Mouse (Mus musculus): ENCODE data around the gene Lactbl1.
A peak's percentile ranks its signal among the peaks of the same experiment; 100 is the strongest.

Lactbl1 gene

DNA sequence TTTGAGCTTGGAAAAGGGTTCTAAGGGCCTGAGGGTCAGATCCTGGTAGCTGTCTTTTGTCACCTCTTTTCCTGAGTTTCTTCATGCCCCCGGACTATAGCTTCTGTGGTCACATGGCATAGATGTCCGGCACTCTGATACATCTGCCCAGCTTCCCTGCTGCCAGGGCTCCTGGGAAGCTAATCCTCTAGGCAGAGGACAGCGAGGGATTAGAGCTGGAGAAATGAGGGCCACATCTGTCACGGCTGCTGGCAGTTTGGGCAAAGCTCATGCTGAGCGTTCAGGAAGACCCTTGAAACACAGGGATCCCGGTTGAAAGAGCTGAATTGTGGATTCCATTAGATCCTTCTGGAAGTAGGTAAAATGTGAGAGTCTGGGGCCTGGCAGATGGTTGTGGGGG lies at the start of gene Lactbl1:
Lactbl1 (plus strand) TSS at position 234 of the 400 bp plus-strand sequence.
- no peak for DNase-seq

DNA sequence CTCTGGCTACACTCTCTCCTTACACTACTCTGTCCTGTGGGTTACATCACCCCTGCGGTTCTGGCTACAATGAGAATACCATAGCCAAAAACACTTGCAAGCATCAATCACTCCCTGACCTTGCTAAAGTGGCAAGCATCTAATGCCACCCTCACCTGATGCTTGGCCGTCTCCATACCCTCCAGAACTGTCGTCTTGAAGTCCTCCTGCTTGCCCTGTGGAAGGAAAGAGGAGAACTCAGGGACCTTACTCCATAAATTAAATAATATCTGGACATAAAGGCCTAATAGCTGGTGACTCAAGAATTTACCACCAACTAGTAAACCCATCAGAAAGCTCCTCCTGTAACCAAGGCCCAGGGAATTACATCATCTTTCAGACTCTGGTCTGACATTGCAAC lies 40.5 kb upstream of the Lactbl1 start:
- no peak for DNase-seq

DNA sequence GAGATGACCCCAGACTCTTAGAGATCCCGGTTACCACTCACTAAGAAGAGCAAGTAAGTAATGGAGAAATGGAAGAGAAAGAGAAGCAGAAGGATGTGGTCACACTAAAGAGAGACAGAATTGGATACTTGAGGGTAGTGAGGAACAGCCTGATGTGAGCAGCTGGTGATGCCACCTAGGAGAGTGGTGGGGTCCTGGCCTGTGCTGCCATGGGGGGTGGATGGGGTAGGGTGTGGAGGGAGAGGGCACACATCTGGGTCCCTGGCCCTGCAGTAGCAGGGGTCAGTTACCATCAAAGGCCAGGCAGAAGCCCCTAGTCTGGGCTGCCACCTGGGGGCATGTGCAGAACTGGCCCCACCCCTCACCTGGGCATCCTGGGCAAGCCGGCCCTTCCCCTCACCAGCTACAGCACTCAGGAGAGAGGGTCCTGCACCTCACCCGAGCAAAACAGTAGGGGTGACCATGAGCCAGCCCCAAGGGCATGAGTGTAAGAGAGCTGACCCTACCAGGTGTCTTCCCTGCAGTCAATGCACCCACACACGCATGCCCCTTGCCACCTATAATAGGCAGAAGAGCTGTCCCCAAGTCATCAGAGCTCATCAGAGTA lies 35.1 kb upstream of the Lactbl1 start:
- no peak for DNase-seq

DNA sequence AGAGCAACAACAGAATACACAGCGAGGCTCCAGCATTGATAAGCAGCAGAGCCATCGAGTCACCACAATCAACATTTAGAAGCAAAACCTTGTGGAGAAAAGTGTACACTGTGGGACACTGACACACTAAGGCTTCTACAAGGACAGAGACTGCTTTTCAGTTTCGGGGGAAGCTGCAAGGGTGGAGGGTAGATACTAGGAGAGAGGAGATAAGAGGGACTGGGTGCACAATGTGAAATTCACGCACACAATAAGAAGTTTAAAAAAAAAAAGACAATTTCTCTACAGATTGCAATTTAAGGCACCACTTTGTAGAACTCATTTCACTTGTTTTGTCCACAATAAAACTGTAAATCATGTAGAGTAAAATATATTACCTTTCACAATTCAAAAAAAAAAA lies 34.4 kb upstream of the Lactbl1 start:
- DNase-seq, result no peak

DNA sequence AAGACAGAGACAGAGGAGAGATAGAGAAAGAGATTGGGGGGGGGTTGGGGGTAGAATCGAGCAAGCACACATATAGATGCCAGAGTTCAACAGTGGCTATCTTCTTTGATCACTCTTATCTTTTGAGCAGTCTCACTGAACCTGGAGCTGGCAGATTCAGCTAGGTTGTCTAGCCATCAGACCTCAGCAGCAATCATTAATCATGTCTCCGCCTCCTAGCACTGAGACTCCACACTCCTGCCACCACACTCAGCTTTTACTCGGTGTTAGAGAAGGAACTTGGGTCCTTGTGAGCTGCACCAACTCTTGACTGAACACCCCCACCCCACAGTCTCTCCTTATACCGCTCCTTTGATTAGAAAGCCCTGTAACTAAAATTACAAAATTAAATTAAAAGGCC lies 30.3 kb upstream of the Lactbl1 start:
- DNase-seq, result no peak

DNA sequence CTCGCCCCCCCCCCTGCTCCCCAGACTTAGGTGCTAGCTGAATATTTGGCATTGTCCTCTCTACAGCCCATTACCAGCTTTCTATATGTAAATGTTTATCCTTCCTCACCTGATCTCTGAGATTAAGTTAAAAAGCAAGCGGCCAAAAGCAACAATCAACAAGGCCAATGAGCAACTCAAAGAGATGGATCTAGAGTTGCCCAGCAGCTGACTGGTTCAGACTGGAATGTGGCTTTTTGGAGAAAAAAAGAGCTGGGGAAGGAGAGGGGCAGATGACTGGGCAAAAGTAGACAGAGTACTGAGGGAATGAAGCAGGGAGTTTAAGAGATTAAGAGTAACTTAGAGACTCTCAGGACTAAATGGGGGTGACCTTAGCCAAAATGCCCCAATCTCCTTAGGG lies 28.4 kb upstream of the Lactbl1 start:
- no peak for DNase-seq

DNA sequence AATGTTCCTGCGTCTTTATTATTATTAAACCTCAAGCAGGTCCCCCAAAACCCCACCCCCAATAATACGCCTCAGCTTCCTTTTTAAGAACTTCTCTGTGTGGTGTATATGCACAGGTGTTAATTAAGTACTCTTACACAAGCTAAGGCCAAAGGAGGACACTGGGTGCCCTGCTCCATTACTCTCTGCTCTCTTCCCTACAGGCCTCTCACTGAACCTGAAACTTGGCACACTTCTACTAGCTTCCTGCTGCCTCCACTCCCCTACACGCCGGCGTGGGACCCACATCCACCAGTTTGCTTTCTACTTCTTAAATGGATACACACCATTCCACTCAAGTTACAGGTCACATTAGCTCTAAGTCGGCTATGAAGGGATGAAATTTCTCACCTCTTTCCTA lies 27.2 kb upstream of the Lactbl1 start:
- no peak for DNase-seq

DNA sequence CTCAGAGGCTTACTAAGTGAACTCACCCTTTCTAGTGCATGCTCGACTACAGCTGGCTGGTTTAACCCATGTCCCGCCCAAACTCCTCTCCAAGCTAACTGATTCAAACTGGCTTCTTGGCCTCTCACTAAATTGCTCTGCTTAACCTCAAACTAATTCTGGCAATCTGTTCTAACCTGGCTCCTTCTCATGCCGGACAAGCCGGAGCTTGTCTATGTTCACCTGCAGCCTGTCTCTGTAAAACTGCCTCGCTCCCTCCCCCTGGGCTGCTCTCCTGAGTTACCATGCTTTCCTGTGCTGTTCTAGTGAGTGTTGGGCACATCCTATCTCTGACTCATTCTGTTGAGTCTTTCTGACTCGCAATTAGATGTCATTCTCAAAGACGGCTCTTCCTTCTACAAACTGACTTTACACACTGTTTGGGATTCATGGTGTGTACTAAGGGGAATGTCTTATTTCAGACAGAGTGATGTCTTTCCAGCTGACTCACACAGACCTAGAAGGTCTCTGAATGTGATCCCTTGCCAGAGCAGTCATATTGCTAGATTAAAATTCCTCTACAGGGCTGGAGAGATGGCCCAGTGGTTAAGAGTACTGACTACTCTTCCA lies 24.0 kb upstream of the Lactbl1 start:
- DNase-seq, result no peak

DNA sequence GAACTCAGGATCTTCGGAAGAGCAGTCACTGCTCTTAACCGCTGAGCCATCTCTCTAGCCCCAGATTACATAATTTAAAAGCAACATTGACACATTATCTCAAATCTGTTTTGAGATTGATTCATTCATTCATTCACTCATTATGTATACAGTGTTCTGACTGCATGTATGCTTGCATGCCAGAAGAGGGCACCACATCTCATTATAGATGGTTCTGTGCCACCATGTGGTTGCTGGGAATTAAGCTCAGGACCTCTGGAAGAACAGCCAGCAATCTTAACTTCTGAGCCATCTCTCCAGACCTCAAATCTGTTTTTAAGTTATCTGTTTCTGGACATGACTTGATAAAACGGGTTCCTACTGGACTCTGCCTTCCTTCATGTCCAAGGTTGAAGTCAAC lies 22.6 kb upstream of the Lactbl1 start:
- no peak for DNase-seq

DNA sequence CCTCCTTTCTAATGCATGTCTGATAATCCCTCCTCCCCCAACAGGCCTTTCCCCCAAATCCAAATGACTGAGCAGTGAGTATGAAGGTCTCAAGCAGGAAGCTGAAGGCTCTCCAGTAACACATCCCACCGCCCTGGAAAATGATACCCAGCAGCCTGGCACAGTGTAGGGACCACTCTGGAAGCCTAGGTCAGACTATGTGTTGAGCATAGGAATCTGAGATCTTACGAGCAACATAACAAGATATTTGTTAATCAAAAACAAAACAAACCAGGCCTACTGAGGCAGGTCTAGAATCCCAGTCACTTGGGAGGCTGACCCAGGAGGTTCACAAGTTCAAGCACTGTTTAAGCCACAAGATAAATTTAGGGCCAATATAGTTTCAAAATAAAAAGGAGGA lies 21.9 kb upstream of the Lactbl1 start:
- DNase-seq, result no peak

DNA sequence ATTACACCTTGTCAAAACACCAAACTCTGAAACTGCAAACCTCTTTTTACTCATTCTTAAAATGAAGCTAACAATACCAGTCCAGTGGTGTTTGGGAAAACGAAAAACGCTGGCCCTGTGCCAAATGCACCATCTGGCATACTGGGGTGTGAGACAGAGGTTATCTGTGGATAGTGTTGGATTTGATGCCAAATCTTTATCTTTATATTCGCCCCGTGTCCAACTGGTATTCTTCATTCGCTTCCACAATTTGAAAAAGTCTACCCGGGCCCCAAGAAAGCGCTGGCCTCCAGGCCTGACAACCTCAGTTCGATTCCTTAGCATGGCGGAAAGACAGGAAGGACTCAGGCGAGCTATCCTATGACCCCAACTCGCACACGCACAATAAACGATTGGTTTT lies 20.9 kb upstream of the Lactbl1 start:
- DNase-seq, result peak; percentile 60 to 68

DNA sequence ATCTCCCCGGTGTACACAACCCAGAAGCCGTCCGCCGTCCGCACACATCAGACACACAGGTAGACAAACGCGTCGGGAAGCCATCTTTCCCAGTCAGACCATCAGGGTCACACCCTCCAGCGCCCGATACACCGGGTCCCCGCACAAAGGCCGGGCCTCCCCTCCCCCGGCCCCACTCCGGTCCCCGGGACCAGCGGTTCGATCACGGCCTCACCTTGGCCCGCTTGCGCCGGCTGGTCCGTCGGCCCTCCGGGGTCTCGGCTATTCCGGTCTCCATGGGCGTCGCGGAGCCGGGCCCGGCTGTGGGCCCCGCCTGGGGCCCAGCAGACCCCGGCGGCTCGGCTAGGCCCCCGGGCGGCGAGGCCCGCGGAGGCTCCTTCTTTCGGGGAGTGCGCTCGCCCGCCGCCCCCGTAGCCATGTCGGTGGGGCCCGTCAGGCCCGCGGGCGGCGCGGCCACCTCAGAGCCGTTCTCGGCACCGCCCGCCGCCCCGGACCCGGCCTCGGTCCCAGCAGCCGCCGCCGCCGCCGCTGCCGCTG lies 20.3 kb upstream of the Lactbl1 start:
- peak; percentile 39 to 45 for DNase-seq

DNA sequence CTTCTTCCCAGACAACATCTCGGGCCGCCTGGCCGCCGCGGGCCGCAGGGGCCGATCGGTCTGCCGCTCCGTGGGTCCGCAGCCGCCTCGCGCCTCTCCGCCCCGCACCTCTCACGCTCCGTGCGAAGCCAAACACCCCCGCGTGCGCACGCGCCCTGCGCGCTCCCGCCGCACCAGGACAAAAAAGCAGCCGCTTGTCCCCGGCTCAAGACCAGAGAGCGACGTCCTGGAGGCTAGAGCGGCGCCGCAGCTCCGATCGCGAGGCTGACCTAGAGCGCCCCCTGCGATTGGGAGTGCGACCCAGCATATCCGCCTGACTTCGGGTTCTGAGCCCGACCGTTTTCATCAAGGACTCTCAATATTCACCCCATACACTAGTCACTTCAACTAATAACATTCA lies 19.9 kb upstream of the Lactbl1 start, which contains the start of gene Kdm1a:
Kdm1a (minus strand) TSS at position 156 of the 400 bp plus-strand sequence.
- DNase-seq, result peak; percentile 97

DNA sequence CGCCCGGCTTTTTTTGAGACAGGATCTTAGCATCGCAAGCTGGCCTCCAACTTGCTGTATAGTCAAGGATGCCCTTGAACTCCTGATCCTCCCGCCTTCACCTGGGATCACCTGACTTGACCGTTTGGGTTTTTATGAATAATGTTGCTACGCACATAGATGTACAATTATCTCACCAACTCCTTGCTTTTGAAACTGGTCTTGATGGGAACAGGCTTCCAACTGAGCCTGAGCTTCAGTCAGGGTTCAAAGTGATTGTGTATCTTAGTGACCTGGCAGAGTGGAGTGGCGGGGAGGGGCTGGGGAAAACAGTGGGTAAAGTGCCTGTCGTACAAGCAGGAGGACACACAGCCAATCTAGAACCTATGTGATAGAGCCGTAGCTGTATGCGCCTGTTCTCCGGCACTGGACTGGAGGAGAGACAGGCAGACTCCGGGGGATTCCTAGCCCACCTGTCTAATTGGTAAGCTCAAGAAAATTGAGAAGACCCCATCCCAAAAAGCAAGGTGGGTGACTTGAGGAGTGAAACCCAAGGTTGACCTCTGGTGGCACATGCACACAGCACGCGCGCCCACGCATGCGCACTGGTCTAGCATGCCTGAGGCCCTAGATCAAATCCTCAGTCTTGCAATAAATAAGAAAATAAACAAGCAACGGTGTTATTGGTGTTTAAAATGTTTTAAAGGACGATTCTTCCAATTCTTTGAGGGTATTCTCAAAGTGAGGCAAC lies 16.5 kb upstream of the Lactbl1 start:
- no peak for DNase-seq

DNA sequence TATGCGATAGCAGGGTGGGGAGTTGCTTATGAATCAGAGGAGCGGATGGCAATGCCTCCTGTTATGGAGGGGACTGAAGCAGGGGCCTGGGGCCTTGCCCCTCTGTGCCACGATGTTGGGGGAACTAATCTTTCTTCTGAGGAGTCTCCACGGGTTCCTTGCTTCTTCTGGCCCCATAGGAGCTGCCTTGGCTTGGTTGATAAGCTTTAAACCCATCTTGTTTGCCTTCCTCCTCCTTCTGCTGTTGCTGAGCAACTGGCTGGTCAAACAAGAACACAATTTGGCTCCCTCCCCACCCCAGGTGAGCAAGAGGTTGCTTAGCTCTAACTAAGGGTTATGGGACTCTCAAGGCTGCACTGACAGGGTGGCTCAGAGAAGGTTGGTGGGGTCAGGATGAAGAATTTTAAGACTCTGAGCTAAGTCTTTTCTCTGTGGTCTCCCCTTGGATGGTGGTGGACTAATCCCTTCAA lies 12.0 kb upstream of the Lactbl1 start, which contains the start of gene Tex46:
Tex46 (plus strand) TSS at position 51 of the 470 bp plus-strand sequence.
- no peak for DNase-seq

DNA sequence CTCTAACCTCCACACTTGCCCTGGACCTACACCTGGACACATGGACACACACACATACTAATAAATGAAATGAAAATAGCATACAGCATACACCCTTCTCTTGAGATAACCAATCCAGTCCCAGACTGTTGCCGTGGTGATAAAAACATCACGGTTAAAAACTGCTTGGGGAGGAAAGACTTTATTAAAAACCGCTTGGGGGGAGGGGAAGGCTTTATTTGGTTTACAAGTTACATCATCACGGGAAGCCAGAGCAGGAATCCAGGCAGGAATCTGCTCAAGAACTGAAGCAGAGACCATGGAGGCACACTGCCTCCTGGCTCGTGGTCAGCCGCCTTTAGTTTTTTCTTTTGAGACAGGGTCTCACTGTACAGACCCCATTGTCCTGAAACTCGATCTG lies 8.8 kb upstream of the Lactbl1 start:
- no peak for DNase-seq

DNA sequence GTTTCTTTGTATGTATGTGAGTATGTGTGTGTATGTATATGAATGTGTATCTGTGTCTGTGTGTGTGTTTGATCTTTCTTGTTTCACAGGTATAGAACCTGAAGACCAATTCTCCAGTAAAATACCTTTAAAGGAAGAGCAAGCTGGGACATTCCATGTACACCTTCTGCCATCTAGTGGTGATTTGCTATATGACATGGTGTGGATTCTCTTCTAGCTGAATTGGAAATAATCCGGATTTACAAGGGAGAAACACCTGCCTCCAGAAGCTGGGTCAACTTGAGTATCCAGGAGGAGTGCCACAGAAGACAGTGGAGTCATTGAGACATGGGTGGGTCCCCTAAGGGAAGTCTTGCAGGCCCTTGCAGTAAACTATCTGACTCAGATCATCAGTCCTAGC lies 1.1 kb upstream of the Lactbl1 start:
- peak in 1 of 2 experiments; percentile 67 for DNase-seq

DNA sequence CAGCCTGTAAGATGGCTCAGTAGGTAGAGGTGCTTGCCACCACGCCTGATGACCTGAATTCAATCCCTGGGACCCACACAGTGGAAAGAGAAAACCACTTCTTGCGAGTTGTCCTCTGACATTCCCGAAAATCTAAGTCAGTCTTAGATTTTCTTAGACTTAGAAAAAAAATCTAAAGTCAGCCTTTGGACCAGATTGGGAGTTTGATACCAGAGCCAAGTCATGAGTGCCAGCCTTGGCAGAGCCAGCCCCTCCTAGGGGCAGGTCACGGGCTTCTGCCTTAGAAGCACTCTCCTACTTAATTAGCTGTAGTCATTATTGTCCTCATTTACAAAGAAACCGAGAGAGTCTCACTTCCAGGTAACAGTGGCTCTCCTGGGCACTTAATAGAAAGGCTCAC lies 465 bp upstream of the Lactbl1 start:
- DNase-seq, result no peak

DNA sequence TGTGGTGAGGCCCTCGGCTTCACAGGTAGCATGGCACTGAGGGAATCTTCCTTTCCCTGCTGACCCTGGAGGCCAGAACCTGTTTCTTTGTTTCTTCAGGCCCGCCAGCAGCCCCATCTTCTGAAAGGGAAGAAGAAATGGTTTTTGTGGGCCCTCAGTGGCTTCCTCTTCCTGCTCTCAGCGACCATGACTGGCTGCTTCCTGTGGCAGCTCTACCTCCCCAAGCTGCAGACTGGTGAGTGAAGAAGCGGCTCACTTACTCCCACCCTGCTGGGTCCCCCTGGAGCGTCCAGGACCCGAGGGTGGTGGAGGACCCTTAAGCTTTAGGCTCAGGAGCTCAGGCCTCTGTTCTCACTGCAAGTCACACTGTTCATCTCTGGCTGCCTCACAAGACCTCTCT lies 4.2 kb downstream of the Lactbl1 start:
- no peak for DNase-seq

DNA sequence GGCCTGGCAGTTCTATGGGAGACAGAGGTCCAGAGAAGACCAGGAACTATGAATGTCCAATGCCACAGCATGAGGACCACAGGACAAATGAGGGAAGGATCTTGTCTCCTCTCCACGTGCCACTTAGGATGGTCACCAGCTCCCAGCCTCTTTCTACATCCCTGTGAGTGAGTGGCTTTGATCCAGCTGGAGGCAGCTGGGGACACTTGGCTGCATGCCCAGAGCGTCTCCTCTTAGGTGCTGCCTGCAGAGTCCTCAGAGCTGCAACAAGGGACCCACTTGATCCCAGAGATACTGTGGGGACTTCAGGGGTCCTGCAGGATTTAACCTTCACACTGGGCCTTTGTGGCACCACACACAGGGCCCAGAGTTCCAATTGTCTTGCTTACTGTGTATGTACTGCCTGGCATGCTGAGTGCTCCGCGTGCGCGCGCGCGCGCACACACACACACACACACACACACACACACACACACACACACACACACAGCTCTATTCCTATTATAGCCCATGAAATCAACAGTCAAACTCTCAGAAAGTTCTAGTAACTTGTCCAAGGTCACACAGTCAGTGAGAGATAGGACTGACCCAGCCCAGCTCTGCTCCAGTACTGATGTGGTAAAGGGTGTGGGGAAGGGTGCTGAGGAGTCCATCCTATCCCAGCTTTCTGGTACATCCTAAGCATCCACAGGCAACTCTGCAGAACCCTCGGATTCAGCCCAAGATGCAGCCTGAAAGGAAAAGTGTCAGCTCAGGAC lies 9.0 kb downstream of the Lactbl1 start:
- DNase-seq, result peak; percentile 24 to 36

DNA sequence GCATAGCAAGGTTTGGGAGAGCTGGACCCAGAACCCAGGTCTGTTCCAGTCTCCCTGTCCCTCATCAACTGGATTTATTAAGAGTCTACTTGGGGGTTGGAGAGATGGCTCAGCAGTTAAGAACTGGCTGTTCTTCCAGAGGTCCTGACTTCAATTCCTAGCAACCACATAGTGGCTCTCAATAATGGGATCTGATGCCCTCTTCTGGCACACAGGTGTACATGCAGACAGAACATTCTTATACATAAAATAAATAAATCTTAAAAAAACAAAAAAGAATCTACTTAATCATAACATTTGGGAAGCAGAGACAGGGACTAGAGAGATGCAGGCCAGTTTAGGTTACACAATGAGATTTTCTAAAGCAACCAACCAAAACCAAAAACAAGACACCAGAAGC lies 13.6 kb downstream of the Lactbl1 start:
- no peak for DNase-seq

DNA sequence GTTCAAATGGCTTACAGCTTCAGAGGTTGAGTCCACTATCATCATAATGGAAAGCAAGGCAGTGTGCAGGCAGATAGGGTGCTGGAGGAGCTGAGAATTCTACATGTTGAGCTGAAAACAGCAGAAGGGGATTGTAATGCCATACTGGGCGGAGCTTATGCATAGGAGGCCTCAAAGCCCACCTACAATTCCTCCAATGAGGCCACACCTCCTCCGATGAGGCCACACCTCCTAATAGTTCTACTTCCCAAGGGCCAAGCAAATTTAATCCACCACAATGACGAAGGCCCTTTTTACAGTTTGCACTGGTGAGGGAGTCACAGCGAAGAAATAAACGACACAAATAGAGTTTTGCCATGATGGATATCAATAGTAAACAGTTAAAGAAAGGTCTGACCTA lies 14.1 kb downstream of the Lactbl1 start:
- DNase-seq, result no peak

DNA sequence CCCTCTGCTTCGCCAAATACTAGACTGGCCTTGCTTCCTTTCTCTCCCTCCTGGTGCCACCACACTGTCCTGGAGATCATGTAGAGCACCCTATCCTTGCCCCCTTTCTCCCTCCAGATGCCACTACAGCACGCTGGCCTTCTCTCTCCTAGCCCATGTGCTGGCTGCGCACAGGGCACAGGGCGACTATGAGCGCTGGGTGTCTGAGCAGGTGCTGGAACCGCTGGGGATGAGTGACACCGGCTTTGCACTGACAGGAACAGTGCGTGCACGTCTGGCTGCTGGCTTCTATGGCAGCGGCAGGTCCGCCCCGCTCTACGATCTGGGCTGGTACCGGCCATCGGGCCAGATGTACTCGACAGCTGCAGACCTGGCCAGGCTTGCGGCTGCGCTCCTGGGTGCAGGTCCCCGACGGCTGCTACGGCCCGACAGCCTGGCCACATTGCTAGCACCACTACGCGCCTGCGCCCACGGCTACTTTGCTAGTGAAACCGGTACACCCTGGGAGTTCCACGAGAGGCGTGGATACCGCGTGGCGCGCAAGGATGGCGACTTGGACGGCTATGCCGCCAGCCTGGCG lies 14.7 kb downstream of the Lactbl1 start:
- DNase-seq, result no peak
